Mouse (Mus musculus) gastrocnemius, postnatal 4 days (tissue): ENCODE measurements around the gene Smagp. TPM values are rescaled to one million over a fixed set of nuclear protein-coding genes. Genes with fewer than 3 reads are reported as not detected.
A peak's percentile ranks its signal among the peaks of the same experiment; 100 is the strongest.

Experiments
- DNase-seq, 2 experiments: peaks; one replicate each; pipeline ENCODE4 v3.0.0; 2021 to 2022; ENCODE audit warnings: low spot score in 2 of 2, mixed read lengths in 2 of 2
- total RNA-seq, 2 experiments: library from RNA; stranded (reverse); gene quantifications; 2 replicates each; pipeline ENCODE4 v1.2.3; 2021

The Smagp gene
- total RNA-seq, 2 experiments from 2014 or later, result 9.1 to 12.3 TPM

GRCm38 (mm10) chr15:100666219-100666696 lies 29.5 kb upstream of the Smagp start:
- DNase-seq, result no peak

- DNase-seq, result no peak
These were observed 28.9 kb upstream of the Smagp start for GRCm38 (mm10) chr15:100665411-100666218.

- DNase-seq, result no peak
These were observed 28.1 kb upstream of the Smagp start for GRCm38 (mm10) chr15:100664813-100665274.

- no peak for DNase-seq
These were observed 24.1 kb upstream of the Smagp start for GRCm38 (mm10) chr15:100660805-100661204.

GRCm38 (mm10) chr15:100660306-100660705 lies 23.6 kb upstream of the Smagp start:
- no peak for DNase-seq

GRCm38 (mm10) chr15:100655201-100655600 lies 18.5 kb upstream of the Smagp start:
- no peak for DNase-seq

GRCm38 (mm10) chr15:100654271-100654670 lies 17.5 kb upstream of the Smagp start:
- DNase-seq, result no peak

- no peak for DNase-seq
These were observed 14.9 kb upstream of the Smagp start for GRCm38 (mm10) chr15:100651610-100652009.

GRCm38 (mm10) chr15:100650111-100650510 lies 13.4 kb upstream of the Smagp start:
- DNase-seq, result no peak

GRCm38 (mm10) chr15:100646161-100646560 lies 9.4 kb upstream of the Smagp start:
- no peak for DNase-seq

- no peak for DNase-seq
These were observed 5.7 kb upstream of the Smagp start for GRCm38 (mm10) chr15:100642451-100642850.

GRCm38 (mm10) chr15:100641226-100641810 lies 4.6 kb upstream of the Smagp start:
- no peak for DNase-seq

GRCm38 (mm10) chr15:100639972-100640750 lies 3.4 kb upstream of the Smagp start:
- no peak for DNase-seq

- peak in 1 of 2 experiments; percentile 23 for DNase-seq
These were observed 921 bp upstream of the Smagp start for GRCm38 (mm10) chr15:100637661-100638060.

- DNase-seq, result no peak
These were observed 692 bp downstream of the Smagp start for GRCm38 (mm10) chr15:100635851-100636645.

- no peak for DNase-seq
These were observed 1.5 kb downstream of the Smagp start for GRCm38 (mm10) chr15:100635239-100635638.

GRCm38 (mm10) chr15:100633341-100633740 lies 3.4 kb downstream of the Smagp start:
- no peak for DNase-seq

GRCm38 (mm10) chr15:100632323-100632722 lies 4.4 kb downstream of the Smagp start:
- no peak for DNase-seq

- no peak for DNase-seq
These were observed 5.1 kb downstream of the Smagp start for GRCm38 (mm10) chr15:100631454-100632170.

- no peak for DNase-seq
These were observed 6.6 kb downstream of the Smagp start for GRCm38 (mm10) chr15:100630126-100630525.
